Mouse (Mus musculus) activated CD4-positive, CD25-positive, alpha-beta regulatory T cell, adult 4 months (primary cell): Measurements from ENCODE around the gene Prkce. TPM values are rescaled to one million over a fixed set of nuclear protein-coding genes. Genes with fewer than 3 reads are reported as not detected.

ENCODE experiments used
- ATAC-seq: one replicate; pipeline ENCODE4 v1.8.0; 2017
- polyA plus RNA-seq, 2 experiments: library from polyadenylated mRNA; unstranded; fragments of 100-300 nt; shearing (Covaris generic); gene quantifications; one replicate each; pipeline ENCODE4 v1.2.1; 2017

The Prkce gene
- polyA plus RNA-seq, 2 experiments from 2014 or later, result 2.1 to 2.9 TPM

DNA sequence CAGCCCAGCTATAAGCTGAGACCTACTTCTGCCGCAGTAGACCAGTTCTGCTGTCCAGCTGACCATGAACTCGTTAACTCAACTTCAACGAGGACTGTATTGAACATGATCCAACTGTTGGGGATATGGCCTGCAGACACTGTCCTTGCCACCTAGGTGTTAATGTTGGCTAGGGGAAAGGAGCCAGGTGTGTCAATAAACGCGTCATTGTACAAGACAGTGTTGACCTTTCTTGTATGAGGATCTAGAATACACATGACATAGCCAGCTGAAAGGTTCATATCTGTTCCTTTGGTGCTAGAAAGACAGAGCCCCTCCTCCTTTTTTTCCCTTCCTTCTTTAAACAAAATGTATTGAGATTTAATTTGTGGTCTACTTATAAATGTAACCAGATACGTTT is 251.6 kb downstream of the Prkce start:
- no peak for ATAC-seq

DNA sequence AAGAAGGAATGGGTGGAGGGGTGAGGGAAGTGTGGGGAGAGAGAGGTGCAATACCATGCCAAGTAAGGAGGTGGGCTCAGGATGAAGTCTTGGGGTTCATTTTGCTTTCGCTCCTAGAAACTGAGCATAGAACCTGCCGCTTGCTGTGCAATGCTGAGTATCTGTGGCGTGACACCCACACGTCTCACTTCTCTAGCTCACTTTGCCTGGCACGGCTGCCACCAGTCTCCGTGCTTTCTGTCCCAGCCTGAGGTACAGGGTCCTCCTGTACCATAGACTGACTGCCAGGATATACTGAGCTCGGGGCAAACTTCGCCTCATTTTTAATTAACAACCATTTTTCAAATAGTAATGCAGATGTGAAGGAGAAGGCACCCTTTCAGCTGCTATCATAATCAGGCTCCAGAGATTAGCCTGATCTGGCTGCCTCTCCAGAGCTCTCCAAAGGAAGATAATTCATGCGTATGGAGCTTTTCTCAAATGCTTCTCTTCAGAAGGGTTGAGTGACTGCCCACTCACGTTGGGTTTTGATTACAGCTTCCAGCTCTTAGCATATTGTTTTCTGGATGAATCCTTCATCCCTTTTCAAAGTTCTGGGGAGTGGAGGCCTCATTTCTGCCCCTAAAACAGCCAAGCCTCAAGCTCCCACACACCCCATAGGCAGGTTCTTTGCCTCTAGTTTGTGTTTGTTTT is 253.2 kb downstream of the Prkce start:
- ATAC-seq, result no peak

DNA sequence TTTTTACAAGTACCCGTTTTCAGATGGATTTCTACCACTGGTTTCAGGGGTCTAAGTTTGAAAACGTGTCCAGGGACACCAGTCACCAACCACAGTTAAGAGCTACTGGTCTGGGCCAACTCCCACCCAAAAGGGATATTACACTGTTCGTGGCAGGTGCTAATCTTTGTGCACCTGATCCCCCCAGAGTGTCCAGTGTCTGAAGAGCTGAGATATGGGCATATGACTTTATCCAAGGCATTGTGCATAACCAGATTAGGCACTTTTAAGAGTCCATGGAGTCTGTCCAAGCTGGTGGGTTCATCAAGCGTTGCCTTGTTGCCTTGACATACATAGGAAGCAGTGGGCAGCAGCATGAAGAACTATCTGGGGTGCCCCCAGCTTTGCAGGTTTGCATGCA is 254.4 kb downstream of the Prkce start:
- ATAC-seq, result no peak

DNA sequence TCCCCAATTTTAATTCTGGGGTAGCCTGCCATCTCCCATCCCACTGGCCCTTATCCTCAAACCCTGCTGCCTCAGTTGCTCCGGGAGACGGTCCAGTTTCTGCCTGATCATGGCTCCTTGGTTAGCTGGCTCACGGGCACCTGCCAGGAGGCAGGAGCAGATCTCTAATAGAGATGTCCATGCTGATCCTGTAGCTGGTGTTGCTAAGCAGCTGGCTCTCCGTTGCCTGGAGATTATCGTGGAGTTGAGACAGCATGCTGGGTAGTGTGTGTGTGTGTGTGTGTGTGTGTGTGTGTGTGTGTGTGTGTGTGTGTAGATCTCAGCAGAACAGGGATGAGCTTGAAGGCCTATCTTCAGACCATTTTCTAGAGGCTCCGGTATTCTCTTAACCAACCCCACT is 262.3 kb downstream of the Prkce start:
- no peak for ATAC-seq

DNA sequence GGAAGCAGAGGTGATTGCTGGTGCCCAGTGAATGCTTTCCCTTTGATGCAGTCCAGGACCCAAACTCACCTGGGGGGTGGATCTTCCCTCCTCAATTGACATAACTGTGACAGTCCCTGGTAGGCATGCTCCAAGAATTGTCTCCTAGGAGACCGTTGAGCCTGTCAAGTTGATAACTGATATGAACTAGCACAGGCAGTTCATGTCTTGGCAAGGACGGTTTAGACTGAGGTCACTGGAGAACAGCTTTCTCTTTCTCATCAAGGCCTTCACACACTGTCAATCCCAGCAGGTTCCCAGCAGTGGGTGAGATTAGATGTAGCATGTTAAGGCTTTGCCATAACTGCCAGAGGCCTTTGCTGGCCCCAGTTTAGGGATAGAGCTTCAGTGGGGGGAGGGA is 265.5 kb downstream of the Prkce start:
- no peak for ATAC-seq

DNA sequence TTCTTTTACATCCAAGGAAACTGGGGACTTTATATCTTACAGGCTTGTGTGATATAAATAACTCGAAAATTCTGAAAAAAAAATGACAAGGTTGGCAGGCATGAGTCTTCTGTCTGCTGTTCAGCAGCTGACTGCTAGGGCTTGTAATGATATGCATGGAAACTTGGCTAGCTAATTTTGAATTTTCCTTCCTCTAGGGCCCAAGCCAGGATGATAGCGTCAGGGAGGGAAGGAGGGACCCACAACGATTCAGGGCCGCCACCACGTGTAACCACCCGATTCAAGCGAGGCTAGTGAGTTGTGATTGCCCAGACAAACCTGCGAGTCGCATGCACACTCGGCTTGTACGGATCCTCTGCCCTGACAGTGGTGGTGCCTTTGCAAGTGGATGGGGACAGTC is 266.2 kb downstream of the Prkce start:
- ATAC-seq, result no peak

DNA sequence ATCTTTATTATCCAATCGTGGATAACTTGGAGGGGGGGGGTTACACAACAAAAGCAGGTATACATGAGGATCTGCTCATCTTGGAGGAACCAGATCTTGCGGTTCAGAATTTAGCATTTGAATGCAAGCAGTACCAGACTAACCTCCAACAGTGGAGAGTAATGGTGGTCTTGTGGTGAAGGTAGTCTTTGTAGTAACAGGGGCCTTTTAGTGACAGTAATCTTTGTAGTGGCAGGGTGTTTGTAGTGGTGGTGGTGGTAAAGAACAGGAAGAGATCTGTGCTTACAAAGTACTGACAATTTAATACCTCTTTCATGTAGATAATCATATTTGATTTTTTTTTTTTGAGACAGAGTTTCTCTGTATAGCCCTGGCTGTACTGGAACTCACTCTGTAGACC is 267.2 kb downstream of the Prkce start:
- ATAC-seq, result peak; percentile 26

DNA sequence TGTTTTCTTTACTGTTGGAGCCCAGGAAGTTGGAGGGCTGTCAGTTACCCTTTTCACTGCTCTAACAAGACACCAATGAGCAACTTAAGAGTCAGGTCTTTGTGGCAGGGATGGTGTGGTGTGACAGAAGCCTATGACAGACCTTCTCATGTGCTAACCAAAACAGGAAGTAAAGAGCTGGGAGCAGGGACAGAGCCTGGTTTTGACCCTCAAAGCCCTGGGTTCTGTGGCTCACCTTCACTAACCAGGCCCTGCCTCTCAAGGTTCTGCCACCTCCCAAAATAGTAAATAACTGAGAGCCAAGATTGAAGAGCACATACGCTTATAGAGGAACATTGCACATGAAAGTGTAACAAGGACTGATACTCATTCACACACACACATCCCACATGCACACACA is 268.0 kb downstream of the Prkce start:
- ATAC-seq, result no peak

DNA sequence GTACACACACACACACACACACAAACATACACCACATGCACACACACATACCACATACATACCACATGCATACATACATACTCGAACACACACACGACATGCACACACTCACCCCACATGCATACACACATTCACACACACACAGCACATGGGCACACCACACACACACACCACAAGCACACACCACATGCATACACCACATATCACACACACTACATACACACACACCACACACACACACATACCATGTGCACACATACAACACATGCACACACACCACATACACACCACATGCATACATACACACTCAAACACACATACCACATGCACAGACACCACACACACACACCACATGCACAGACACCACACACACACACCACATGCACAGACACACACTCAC is 268.4 kb downstream of the Prkce start:
- no peak for ATAC-seq

DNA sequence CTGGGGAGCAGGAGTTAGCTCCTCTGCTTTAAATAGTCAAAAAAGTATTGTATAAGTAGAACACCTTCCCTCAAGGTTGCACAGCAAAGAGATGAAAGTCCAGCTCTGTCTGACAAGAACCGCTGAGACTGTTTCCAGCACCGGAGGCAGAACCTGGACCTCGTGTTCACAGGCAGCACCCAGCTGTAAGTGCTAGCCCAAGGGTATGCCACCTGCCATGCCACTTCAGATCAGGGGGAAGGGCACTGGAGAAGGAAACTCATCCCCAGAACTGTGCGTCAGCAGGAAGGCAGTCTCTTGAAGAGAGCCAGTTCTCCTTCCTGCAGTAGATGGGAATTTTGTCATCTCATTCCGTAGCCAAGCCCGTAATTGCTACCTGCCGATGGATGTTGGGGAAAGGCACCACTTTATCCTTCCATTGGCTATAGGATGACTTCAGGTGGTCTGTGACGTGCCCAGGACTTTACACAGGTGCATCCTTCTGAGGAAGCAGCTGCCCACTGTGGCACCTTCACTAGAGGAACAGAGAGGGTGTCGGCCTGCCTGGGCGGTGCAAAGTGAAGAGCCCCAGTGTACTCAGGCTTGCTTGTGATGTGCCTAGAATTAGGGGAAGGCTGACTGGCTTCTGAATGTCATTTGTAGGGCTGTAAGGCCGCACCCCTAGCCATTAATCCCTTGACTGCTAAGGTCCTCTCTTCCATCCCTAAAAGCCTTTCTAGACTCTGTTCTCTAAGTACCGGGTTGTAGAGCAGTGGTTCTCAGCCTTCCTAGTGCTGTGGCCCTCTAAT is 269.2 kb downstream of the Prkce start:
- ATAC-seq, result no peak

DNA sequence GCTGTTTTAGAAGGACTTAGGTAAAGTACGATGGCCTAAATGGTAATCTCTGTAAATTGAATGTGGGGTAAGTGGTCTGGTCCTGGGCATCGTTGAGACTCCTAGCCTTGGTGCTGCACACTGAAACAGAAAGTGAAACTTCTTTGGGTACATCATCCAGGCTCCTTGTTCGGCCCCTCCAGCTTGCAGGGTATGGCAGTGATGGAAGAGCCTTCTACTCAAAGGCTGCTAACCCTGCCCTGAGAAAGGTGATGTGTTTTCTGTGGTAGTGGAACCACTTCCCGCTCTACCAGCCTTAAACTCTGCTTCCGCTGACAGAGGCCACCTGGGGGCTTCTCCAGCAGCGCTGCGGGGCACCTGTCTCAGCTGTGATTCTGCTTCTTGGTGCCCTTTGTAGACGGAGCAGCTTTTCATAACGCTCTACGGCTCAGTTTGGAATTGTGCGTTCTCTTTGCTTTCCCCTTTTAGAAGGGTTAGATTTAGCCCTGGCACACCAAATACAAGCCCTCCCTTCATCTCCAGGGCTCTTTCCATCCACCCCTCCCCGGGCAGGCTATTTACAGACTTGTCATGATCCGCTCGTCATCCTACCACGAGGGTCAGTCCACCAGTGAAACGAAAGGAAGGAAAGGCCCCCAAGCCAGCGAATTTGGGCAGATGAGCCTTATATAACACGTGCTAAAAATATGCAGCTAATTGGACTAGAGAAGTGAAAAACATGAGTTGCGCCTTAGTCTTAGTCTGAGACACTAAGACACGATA is 270.1 kb downstream of the Prkce start:
- peak; percentile 77 for ATAC-seq

DNA sequence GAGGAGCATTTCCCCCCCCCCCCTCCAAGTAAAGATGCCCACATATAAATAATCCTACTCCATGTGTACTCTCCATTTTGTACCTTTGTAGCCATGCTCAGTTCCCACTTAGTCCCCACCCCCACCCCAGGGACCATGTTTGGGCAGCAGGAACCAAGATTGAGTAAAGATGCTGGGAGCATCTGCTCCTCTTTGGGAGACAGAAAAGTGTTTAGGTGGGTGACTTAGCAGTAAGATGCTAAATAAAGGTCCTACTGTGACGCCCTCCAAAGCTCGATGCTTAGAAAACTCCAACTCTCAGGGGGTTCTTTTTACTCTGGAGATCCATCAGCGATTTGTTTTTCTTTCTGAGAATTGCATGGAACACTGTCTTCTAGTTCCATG is 270.7 kb downstream of the Prkce start:
- no peak for ATAC-seq

DNA sequence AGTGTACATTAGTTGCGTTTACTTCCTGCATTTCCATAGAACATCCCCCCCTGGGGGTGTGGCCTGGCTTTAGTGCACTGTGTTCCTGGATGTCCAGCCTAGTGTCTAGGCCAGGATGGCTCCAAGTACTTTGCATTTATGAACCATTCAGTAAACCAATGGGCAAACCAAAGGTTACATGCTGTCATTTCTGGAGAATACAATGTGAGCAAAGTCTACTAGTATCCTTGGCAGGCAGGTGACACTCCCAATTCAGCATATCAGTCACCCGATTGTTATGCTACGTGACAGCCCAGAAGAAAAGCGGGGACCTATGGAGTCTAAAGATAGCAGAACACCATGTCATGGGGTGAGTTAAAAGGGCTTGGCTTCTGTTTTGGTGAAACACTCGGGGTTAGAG is 271.2 kb downstream of the Prkce start:
- ATAC-seq, result no peak

DNA sequence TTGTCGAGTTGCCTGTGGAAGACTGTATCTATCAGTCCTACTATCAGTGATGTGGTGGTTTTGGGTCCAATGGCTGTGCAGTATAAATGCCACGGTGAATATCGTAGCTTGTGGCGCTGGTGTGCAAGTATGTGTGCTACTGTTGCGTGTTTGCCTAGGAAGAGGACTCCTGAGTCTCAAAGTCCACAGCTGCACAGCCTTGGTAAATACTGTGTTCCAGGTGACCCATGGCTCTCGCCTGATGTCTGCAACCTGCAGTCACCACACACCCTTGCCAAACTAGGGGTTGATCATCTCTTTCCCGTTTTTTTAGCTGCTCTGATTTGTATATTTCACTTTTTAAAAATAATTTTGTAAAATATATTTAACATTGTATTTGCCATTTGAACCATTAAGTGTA is 273.5 kb downstream of the Prkce start:
- no peak for ATAC-seq

DNA sequence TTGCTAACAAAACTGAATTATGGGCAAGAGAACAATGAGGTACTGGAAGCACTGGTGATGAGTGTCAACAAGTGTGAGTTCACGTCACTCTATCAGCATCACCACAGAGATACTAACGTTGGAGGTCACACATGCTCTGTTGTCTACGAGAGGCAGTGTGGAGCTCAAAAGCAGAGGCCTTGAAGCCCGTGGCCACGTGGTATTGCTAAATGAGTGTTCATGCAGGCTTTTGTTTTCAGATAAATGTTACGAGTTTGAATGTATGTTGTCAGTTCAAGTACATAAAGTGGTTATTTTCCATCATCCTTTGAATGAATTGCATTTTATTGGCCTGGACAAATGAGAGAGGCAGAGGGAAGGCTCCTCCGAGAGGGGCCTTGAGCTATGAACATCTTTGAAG is 276.3 kb downstream of the Prkce start:
- no peak for ATAC-seq

DNA sequence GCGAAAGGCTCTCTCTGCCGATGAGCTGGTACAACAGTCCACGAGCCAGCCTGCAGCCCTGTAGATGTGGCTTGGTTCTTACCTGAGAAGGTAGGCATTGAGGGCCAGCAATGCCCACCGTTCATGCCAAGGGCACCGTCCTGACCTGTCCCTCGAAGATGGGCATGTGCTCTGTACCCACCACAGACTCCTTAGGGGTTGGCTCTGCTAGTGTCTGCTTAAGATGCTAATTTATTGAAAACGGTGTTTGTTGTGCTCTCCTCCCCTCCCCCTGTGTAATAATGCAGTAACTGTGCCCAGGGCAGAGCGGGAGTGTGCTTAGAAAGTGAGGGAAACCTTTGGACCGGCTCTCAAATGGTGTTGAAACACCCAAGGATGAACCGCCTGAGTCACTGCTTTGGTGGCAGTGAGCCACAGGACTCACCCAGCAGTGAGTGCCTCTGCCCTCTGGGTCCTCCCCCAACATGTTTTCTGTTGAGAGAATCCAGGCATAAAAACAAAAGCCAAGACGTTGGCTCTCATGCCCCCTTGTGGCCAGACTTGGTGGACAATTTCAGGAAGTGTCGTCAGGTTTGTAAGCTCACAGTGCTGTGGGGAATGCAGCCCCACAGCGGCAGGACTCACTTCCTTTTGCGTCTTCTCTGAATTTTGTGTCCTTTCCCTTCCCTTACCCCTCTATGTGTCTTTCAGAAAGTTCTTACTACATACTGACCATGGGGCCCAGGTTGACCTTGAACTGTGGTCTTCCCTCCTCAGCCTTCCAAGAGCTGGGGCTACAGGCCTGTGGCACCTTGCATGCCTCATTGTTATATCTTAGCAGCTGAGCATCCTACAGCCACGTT is 277.2 kb downstream of the Prkce start:
- peak; percentile 85 for ATAC-seq

DNA sequence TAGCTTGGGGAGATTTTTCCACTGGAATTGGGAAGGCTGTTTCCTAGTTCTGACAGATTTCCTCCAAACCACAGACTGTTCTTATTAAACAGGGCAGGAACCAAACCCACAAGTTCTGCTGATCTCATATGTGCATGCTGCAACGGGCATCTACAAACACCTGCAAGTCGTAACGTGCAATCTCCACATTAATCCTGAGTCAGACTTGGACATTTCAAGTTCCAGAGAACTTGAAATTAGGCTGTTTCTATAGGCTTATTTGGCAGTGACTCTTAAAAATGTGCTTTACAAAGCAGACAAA is 277.8 kb downstream of the Prkce start:
- no peak for ATAC-seq

DNA sequence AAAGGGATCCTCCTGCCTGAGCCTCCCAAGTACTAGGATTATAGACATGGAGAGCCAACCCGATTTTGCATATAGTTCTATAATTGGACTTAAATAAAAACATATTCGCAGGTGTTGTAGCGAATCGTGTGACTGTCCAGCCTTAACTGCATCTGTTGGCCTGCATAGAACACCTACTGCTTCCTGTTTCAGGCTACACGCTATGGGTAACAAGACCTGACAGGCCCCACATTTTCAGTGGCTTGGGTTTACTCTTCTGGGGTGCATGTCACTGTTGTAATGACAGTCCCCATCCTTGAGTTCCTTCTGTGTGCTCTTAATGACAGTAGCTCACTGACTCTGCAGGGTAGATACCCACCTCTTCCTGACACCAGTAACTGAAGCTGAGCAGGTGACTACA is 278.3 kb downstream of the Prkce start:
- no peak for ATAC-seq

DNA sequence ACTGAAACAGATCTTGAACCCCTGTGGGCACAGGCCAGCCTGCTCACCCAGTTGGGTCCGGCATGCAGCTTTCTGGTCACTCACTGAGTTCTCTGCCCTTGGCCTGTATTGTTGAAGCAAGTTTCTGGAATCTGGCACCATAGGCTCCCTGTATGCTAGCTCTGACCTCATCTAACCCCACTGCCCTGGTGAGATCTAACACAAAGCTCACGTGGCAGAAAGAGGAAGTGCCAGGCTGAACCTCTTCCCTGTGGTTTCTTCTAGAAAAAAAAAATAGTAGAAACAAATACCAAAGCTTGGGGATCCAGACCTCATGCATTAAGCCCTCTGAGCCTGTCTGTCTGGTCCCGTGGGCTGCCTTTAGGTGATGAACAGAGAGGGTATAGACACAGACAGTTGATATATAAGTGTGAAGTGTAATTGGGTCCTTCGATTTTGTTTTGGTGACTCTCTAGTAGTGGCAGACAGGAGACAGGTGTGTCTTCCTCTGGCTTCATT is 279.6 kb downstream of the Prkce start:
- peak; percentile 50 for ATAC-seq

DNA sequence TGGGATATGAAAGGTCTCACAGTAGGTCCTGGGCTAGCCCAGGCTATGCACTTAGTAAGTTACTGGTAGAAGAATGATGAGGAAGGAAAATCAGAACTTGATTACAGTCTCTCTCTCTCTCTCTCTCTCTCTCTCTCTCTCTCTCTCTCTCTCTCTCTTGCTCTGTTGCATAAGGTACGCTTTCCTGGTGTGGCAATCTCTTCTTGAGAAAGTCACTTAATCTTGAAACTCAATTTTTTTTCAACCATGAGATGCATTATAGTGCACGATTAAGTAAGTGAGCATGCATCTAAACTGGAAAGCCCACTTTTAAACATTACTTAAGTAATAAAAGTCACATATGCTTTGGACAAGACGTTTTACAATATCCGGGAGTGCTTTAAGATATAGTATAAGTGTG is 285.3 kb downstream of the Prkce start:
- no peak for ATAC-seq

DNA sequence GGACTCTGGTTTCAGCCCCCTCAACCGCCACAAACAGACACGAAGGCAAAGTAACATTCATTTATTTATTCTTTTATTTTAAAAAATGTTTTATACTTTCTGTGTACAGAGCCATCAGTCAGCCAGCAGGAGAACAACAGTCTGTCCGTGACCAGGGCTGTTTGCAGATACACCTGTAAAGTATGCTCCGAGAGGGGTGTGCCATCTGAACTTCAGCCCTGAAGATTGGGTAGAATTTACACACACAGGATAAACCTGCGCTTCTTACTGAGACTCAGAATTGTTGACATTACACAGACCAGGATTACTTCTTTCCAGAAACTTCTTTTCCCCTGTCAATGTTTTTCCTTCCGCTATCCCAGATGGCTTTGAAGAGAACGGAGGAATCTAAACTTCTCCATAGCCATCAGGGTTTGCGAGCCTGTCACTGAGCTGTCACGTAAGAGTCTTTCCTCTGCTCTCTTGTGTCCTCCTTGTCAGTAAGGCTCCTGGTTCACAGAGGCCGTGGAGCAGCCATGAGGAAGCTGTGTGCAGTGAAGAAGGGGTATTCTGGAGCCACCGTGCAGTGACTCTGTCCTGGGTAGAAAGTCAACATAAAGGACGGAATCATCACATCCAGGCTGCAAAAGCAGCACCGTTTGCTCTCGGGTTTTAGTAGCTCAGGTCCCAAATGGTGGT is 286.2 kb downstream of the Prkce start:
- ATAC-seq, result no peak

DNA sequence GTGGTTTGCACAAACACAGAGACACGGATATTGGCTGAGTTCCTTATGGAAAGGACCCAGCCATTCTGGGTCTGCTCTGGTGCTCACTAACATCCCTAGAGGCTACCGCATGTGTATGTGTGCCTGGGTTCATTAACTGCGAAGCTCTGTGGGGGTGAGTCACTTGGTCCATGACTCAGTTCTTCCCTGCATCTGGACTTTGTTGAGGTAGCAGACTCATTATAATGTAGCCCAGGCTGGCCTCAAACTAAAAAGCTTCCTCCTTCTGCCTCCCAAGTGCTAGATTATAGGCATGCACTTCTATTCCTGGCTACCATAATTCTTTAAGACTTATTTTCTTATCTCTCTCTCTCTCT is 286.7 kb downstream of the Prkce start:
- no peak for ATAC-seq
